Mouse (Mus musculus): ENCODE measurements around the gene Ptrhd1. TPM values are rescaled to one million over a fixed set of nuclear protein-coding genes. Genes with fewer than 3 reads are reported as not detected.

The Ptrhd1 gene
- polyA plus RNA-seq, 1 experiment from 2014 or later = 5.5 TPM

DNA sequence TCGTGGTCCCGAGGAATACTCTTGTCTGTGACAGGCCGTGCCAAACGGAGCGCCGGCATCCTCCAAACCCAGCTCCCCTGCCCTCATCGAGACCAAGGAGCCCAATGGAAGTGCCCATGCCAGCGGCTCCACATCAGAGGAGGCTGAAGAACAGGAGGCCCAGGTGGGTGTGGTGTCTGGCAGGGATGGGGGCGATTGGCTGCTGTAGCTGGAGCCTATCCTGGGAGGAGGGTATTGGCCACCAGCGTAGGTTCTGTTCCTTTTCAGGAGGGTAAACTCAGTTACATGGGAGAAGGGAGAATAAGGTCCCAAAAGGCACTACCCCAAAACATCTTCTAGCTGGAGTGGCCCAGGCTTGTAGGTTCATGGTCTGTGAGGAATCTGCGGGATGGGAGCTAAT, 34.6 kb upstream of the Ptrhd1 start:
- 95% methylated on average over 11 of the region's 11 CpGs for WGBS
- no peak overlapping the region for H3K27ac ChIP-seq (ENCODE audit: low read length)
- no peaks in the 10 kb centered on the region for H3K9me3 ChIP-seq (replicated peaks; ENCODE audit: control insufficient read depth, low read length, poor library complexity, severe bottlenecking)
- ATAC-seq = no peak
- no peaks in the 10 kb centered on the region for H3K27me3 ChIP-seq (ENCODE audit: control insufficient read depth, insufficient read depth, low read depth, low read length)
- no peak overlapping the region for H3K4me3 ChIP-seq (ENCODE audit: low read depth, low read length)
- H3K4me2 ChIP-seq (ENCODE audit: low read length) = no peak overlapping the region
- no peaks in the 10 kb centered on the region for H3K4me1 ChIP-seq (ENCODE audit: control insufficient read depth, insufficient read depth, low read length)
- H3K36me3 ChIP-seq (ENCODE audit: control insufficient read depth, insufficient read depth, low read length) = peaks cover 17% of the 10 kb centered on the region
- no peak overlapping the region for H3K9ac ChIP-seq (ENCODE audit: low read depth, low read length)

DNA sequence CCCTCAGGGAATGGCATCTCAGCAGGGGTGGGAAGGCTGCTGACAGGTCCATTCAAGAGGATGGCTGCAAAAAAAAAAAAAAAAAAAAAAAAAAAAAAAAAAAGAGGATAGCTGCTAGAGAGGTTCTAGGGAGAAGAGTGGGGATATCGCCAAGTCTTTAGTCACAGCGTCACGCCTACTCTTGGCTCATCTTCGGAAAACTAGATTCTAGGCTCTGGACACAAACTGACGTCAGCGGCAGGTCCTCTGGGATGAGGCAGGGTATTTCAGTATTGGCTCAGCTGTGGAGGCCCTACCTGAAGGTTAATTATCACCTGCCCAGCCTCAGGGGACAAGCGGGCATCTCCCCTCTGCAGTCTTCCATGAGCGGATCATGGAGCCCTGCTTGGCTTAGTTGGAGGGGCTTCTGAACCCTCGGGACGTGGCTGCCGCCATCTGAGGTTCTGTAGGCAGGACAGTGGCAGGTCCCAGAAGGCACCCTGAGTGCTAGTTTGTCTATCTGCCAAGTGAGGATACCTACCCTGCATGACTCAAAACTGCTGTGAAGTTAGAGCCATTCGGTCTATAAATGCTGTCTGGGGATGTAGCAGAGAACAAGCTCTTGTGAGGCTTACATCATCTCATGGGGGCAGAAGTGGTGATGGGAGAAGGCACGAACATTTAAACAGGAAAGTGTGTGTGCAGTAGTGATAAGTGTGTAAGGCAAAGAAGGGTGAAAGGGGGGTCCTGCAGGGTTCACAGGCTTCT, 32.2 kb upstream of the Ptrhd1 start:
- no peak for ATAC-seq
- Histone ChIP-seq H3K4me3 (ENCODE audit: low read depth, low read length) (no peak overlapping the region), H3K9ac (ENCODE audit: low read depth, low read length) (no peak overlapping the region), H3K36me3 (ENCODE audit: control insufficient read depth, insufficient read depth, low read length) (peaks cover 23% of the 10 kb centered on the region), H3K4me1 (ENCODE audit: control insufficient read depth, insufficient read depth, low read length) (no peaks in the 10 kb centered on the region), H3K9me3 (replicated peaks; ENCODE audit: control insufficient read depth, low read length, poor library complexity, severe bottlenecking) (no peaks in the 10 kb centered on the region), H3K4me2 (ENCODE audit: low read length) (no peak overlapping the region), H3K27ac (ENCODE audit: low read length) (no peak overlapping the region), H3K27me3 (ENCODE audit: control insufficient read depth, insufficient read depth, low read depth, low read length) (no peaks in the 10 kb centered on the region)
- 88% methylated on average over 13 of the region's 13 CpGs for WGBS

DNA sequence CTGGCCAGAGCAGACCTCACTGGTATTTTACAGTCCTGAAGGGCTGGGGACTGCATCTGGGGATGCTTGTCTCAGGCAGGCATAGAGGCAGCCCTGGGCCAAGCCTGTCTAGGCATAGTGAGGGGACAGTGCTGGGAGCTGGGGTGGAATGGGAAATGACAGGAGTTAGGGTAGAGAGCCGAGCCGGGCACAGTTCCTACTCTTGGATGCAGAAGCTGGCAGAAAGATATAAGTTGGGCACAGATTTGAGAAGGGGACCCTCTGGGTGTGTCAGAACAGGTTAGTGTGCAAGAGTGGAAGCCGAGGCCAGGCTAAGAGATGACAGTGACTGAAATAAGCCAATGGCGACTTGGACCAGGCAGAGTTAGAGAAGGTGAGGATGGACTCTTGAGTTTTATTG, 31.6 kb upstream of the Ptrhd1 start:
- no peak overlapping the region for H3K27ac ChIP-seq (ENCODE audit: low read length)
- no peak overlapping the region for H3K9ac ChIP-seq (ENCODE audit: low read depth, low read length)
- H3K4me1 ChIP-seq (ENCODE audit: control insufficient read depth, insufficient read depth, low read length) = no peaks in the 10 kb centered on the region
- H3K27me3 ChIP-seq (ENCODE audit: control insufficient read depth, insufficient read depth, low read depth, low read length) = no peaks in the 10 kb centered on the region
- H3K36me3 ChIP-seq (ENCODE audit: control insufficient read depth, insufficient read depth, low read length) = peaks cover 27% of the 10 kb centered on the region
- H3K9me3 ChIP-seq (replicated peaks; ENCODE audit: control insufficient read depth, low read length, poor library complexity, severe bottlenecking) = no peaks in the 10 kb centered on the region
- no peak for ATAC-seq
- WGBS = 87% methylated on average over 4 of the region's 4 CpGs
- H3K4me3 ChIP-seq (ENCODE audit: low read depth, low read length) = no peak overlapping the region
- H3K4me2 ChIP-seq (ENCODE audit: low read length) = no peak overlapping the region

DNA sequence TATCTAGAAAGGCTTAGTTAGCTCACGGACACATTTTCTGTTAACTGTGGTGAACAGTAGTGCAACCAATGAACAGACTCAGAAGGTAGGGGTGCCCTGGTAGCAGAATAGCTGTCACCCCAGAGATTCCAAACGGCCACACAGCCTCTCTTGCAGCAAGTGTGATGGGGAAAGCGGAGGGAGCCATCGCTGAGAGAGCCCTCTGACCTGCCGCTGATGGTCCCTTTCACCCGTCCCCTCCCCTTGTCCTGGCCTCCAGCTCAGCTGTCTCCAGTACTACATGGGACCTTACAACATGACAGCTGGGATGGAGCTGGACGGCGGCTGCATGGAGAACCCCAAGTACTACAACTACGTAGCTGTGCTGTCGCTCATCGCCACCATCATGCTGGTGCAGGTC, 27.7 kb upstream of the Ptrhd1 start:
- Histone ChIP-seq H3K4me1 (ENCODE audit: control insufficient read depth, insufficient read depth, low read length) (no peaks in the 10 kb centered on the region), H3K9ac (ENCODE audit: low read depth, low read length) (no peak overlapping the region), H3K4me2 (ENCODE audit: low read length) (no peak overlapping the region), H3K9me3 (replicated peaks; ENCODE audit: control insufficient read depth, low read length, poor library complexity, severe bottlenecking) (no peaks in the 10 kb centered on the region), H3K27ac (ENCODE audit: low read length) (no peak overlapping the region), H3K4me3 (ENCODE audit: low read depth, low read length) (no peak overlapping the region), H3K36me3 (ENCODE audit: control insufficient read depth, insufficient read depth, low read length) (peaks cover 20% of the 10 kb centered on the region), H3K27me3 (ENCODE audit: control insufficient read depth, insufficient read depth, low read depth, low read length) (no peaks in the 10 kb centered on the region)
- no peak for ATAC-seq
- WGBS = 96% methylated on average over 11 of the region's 11 CpGs

DNA sequence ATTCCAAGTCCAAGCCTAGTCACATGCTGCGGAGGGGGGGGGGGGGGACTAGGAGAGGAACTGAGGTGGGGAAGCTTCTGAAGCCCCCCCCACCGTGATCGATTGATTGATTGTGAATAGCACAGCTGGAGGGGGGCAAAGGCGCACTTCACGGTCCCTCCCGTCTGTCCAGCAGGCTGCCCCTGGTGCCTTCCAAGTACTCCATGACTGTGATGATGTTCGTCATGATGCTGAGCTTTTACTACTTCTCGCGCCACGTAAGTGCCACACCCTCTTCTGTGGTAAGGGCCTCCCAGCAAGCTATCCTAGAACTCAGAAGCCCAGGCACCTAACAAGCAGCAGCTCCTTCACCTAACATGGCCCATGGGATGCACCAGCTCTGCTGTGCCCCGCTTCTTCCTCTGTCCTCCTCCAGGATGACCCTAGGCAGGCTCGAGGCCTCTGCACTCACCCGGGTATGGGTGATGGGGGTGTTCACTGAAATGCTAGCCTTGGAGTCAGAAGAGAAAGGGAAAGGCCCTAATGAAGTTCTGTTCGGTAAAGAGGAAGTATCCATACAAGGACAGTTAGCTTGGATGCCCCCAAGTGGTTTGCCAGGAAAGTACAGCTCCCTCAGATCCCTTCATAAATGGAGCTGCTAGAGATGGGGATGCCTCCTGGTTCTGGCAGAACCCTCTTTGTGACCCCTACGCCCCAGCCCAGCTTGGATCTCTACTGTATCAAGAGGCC, 25.3 kb upstream of the Ptrhd1 start:
- 73% methylated on average over 15 of the region's 15 CpGs for WGBS
- H3K36me3 ChIP-seq (ENCODE audit: control insufficient read depth, insufficient read depth, low read length) = peaks cover 33% of the 10 kb centered on the region
- H3K9me3 ChIP-seq (replicated peaks; ENCODE audit: control insufficient read depth, low read length, poor library complexity, severe bottlenecking) = no peaks in the 10 kb centered on the region
- ATAC-seq = no peak; the same call in 1 of the 2 replicates
- H3K27ac ChIP-seq (ENCODE audit: low read length) = no peak overlapping the region
- no peaks in the 10 kb centered on the region for H3K4me1 ChIP-seq (ENCODE audit: control insufficient read depth, insufficient read depth, low read length)
- H3K27me3 ChIP-seq (ENCODE audit: control insufficient read depth, insufficient read depth, low read depth, low read length) = no peaks in the 10 kb centered on the region
- no peak overlapping the region for H3K4me3 ChIP-seq (ENCODE audit: low read depth, low read length)
- no peak overlapping the region for H3K4me2 ChIP-seq (ENCODE audit: low read length)
- H3K9ac ChIP-seq (ENCODE audit: low read depth, low read length) = no peak overlapping the region

DNA sequence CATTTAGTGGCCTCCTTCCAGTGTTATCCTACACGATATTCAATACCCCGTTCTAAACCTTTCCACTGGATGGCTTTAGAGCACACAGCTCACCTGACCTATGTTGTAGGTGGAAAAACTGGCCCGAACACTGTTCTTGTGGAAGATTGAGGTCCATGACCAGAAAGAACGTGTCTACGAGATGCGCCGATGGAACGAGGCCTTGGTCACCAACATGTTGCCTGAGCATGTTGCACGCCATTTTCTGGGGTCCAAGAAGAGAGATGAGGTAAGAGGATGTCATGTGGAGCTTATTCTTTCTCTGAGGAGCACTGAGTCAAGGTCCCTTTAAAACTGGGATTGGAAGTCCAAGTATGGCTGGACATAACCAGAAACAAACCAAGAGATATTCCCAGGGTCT, 24.6 kb upstream of the Ptrhd1 start:
- Histone ChIP-seq H3K9ac (ENCODE audit: low read depth, low read length) (no peak overlapping the region), H3K9me3 (replicated peaks; ENCODE audit: control insufficient read depth, low read length, poor library complexity, severe bottlenecking) (no peaks in the 10 kb centered on the region), H3K4me2 (ENCODE audit: low read length) (no peak overlapping the region), H3K27ac (ENCODE audit: low read length) (no peak overlapping the region), H3K36me3 (ENCODE audit: control insufficient read depth, insufficient read depth, low read length) (peaks cover 37% of the 10 kb centered on the region), H3K4me3 (ENCODE audit: low read depth, low read length) (no peak overlapping the region), H3K4me1 (ENCODE audit: control insufficient read depth, insufficient read depth, low read length) (no peaks in the 10 kb centered on the region), H3K27me3 (ENCODE audit: control insufficient read depth, insufficient read depth, low read depth, low read length) (no peaks in the 10 kb centered on the region)
- 98% methylated on average over 9 of the region's 9 CpGs for WGBS
- ATAC-seq = no peak

DNA sequence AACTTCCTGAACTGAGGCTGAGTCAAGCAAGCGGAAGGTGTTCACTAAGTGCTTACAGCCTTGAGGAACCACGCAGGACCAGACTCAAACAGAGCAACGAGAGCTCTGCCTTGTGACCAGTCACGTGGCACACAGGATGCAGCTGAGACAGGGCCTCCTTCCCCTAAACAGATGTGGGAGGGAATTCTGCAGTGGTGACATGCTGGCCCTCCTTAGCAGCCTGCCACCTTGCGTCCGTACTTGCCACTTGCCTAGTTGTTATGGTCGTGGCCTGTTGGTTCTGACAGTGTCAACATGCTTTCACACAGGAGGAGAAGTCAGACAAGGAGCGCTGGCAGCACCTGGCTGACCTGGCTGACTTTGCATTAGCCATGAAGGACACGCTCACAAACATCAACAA, 22.7 kb upstream of the Ptrhd1 start:
- Histone ChIP-seq H3K4me3 (ENCODE audit: low read depth, low read length) (no peak overlapping the region), H3K9ac (ENCODE audit: low read depth, low read length) (no peak overlapping the region), H3K36me3 (ENCODE audit: control insufficient read depth, insufficient read depth, low read length) (peaks cover 41% of the 10 kb centered on the region), H3K27ac (ENCODE audit: low read length) (no peak overlapping the region), H3K4me1 (ENCODE audit: control insufficient read depth, insufficient read depth, low read length) (no peaks in the 10 kb centered on the region), H3K27me3 (ENCODE audit: control insufficient read depth, insufficient read depth, low read depth, low read length) (no peaks in the 10 kb centered on the region), H3K4me2 (ENCODE audit: low read length) (no peak overlapping the region), H3K9me3 (replicated peaks; ENCODE audit: control insufficient read depth, low read length, poor library complexity, severe bottlenecking) (no peaks in the 10 kb centered on the region)
- ATAC-seq = no peak
- 92% methylated on average over 9 of the region's 9 CpGs for WGBS

DNA sequence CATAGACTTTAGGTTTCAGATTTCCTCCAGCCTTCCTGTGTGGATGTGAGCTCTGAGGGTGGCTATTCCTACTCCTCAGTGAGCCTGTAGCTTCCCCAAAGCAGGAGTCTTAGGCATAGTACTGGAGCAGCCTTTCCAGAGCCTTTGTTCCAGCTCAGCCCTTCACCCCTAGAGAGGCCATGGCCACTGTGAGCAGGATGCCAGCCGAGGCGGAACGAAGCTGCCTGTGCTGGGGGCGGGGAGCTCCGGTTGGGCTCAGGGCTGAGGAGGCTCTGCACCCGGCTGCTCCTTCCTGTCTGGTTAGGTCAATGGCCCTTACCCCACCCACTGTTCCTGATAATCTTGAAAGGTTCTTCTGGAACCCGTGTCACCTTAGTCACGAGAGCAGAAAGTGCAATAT, 20.9 kb upstream of the Ptrhd1 start:
- H3K4me1 ChIP-seq (ENCODE audit: control insufficient read depth, insufficient read depth, low read length) = no peaks in the 10 kb centered on the region
- no peaks in the 10 kb centered on the region for H3K9me3 ChIP-seq (replicated peaks; ENCODE audit: control insufficient read depth, low read length, poor library complexity, severe bottlenecking)
- no peak overlapping the region for H3K4me3 ChIP-seq (ENCODE audit: low read depth, low read length)
- H3K4me2 ChIP-seq (ENCODE audit: low read length) = no peak overlapping the region
- no peak overlapping the region for H3K27ac ChIP-seq (ENCODE audit: low read length)
- peaks cover 35% of the 10 kb centered on the region for H3K36me3 ChIP-seq (ENCODE audit: control insufficient read depth, insufficient read depth, low read length)
- no peak for ATAC-seq
- 59% methylated on average over 8 of the region's 8 CpGs for whole genome bisulfite sequencing
- no peak overlapping the region for H3K9ac ChIP-seq (ENCODE audit: low read depth, low read length)
- no peaks in the 10 kb centered on the region for H3K27me3 ChIP-seq (ENCODE audit: control insufficient read depth, insufficient read depth, low read depth, low read length)

DNA sequence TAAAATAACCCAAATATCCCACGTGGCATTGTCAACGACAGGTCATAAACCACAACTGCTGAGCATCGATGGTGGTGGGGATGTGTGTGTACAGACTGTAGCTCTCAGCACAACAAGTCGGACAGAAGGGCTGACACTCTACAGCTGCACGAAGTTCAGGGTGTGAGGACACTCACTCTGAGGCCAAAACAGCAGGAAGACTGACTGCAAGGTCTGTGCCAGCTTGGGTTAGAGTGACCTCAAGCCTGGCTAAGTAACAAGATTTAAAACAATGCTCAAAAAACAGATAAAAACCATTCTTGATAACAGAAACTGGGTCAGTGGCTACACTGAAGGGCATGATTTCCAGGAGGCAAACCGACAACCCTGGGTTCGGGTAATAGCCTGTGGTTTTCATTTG, 3.7 kb upstream of the Ptrhd1 start:
- H3K4me2 ChIP-seq (ENCODE audit: low read length) = no peak overlapping the region
- H3K27me3 ChIP-seq (ENCODE audit: control insufficient read depth, insufficient read depth, low read depth, low read length) = no peaks in the 10 kb centered on the region
- peaks cover 15% of the 10 kb centered on the region for H3K4me1 ChIP-seq (ENCODE audit: control insufficient read depth, insufficient read depth, low read length)
- H3K27ac ChIP-seq (ENCODE audit: low read length) = no peak overlapping the region
- no peak overlapping the region for H3K9ac ChIP-seq (ENCODE audit: low read depth, low read length)
- H3K9me3 ChIP-seq (replicated peaks; ENCODE audit: control insufficient read depth, low read length, poor library complexity, severe bottlenecking) = no peaks in the 10 kb centered on the region
- H3K36me3 ChIP-seq (ENCODE audit: control insufficient read depth, insufficient read depth, low read length) = peaks cover 4% of the 10 kb centered on the region; the same call in 1 of the 2 replicates
- no peak overlapping the region for H3K4me3 ChIP-seq (ENCODE audit: low read depth, low read length)
- 91% methylated on average over 7 of the region's 7 CpGs for WGBS
- ATAC-seq = no peak

All from midbrain, embryonic 16.5 days (tissue).